Mouse (Mus musculus) MEL-GATA-1-ER (cell line): ENCODE measurements around the gene Zfp524.
"Not testable (repeated sequence)": the region's sequence is repeated elsewhere in the genome, so short reads cannot be mapped to it uniquely, and the experiment has no call there.

Source experiments
- DNase-seq: peaks from one replicate; pipeline ENCODE4 v3.0.0-alpha.2; 2012; ENCODE audit warnings: low read depth; ENCODE audit errors: extremely low read depth

Gene Zfp524

GRCm38 (mm10) chr7:5015118-5016001 lies 1.1 kb downstream of the Zfp524 start, which contains the start of gene Gm44973:
Gene Gm44973 (plus strand): TSS chr7:5015496.
- peak; percentile 94 for DNase-seq

GRCm38 (mm10) chr7:5016057-5016456 lies 1.8 kb downstream of the Zfp524 start:
- no peak for DNase-seq

- DNase-seq, result no peak
Observed at GRCm38 (mm10) chr7:5016920-5017319, 2.7 kb downstream of the Zfp524 start.

DNA sequence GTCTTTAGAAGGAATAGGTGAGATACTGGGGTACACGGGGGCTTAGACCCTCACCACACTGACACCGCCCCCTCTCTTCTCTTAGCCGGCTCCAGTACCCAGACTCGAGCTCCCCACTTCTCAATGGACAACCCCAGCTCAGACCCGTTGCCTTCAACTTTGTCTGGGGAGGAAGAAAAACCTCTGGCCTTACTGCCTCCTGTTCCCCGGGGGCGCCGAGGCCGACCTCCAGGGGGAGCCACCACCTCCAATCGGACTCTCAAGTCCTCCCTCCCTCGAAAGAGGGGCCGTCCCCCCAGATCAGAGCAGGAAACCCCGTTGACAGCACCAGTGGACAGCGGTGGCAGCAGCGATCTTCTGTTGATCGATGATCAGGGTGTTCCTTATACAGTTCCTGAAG lies 3.1 kb downstream of the Zfp524 start:
- no peak for DNase-seq

DNA sequence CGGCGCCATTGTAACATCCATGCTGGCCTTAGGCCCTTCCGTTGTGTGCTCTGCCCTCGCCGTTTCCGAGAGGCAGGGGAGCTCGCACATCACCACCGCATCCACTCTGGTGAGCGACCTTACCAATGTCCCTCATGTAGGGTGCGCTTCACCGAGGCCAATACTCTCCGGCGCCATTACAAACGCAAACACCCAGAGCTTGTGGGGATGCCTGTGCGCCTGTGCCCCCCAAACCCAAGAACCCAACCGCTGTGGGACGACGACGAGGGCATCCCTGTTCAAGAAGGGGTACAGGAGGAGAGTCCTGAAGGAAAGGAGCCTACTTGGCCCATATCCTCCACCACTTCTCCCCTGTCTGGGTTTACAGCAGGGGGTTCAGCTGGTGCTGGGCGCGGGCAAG lies 3.7 kb downstream of the Zfp524 start:
- DNase-seq, result no peak

GRCm38 (mm10) chr7:5019576-5019975 lies 5.4 kb downstream of the Zfp524 start:
- DNase-seq, result not testable (repeated sequence)

- peak; percentile 95 for DNase-seq
Observed at GRCm38 (mm10) chr7:5020000-5020681, 5.9 kb downstream of the Zfp524 start, which contains the start of the genes Zfp865 and Ccdc106. Gene Zfp865 (plus strand): TSS chr7:5020376. Gene Ccdc106 (plus strand): TSS chr7:5020553.

DNA sequence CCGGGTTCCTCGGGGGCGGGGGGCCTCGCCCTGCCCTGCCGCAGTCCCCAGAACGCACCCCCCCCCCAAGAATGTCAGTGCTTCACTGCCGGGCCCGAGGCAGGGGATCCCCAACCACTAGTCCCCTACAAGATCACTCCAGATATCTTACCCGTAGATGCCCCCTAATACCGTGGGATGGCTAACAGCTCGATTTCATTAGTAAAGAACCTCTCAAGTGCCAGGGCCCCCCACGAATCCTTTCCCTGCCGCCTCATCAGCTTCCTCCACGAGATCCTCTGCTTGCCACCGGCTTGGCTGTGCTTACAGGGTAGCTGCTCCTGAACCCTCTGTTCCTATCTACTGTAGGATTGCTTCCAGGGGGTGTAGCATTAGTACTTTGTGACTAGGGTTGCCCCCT lies 6.5 kb downstream of the Zfp524 start:
- no peak for DNase-seq

DNA sequence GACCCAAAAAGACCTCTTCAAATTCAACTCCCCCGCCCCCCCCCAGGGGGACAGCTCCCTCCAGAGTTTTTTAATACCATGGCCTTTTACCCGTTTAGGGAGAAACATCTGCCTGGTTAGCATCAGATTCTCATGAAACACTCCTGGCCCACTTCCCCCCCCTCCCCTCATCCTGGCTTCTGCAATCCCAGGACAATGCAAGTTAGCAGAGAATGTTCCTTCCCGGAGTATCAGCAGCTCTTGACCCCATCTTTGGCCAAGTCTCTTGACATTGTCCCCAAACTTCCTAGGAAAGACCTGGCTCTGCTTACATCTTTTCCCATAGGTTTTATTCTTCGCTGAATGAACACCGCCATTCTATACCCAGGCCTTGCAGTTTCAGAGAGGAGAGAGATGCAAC lies 7.0 kb downstream of the Zfp524 start:
- DNase-seq, result no peak

GRCm38 (mm10) chr7:5029543-5029942 lies 15.3 kb downstream of the Zfp524 start:
- DNase-seq, result no peak

- DNase-seq, result no peak
Observed at GRCm38 (mm10) chr7:5029946-5030345, 15.7 kb downstream of the Zfp524 start.

GRCm38 (mm10) chr7:5030554-5031275 lies 16.5 kb downstream of the Zfp524 start:
- DNase-seq, result no peak

GRCm38 (mm10) chr7:5031496-5031895 lies 17.3 kb downstream of the Zfp524 start:
- no peak for DNase-seq

DNA sequence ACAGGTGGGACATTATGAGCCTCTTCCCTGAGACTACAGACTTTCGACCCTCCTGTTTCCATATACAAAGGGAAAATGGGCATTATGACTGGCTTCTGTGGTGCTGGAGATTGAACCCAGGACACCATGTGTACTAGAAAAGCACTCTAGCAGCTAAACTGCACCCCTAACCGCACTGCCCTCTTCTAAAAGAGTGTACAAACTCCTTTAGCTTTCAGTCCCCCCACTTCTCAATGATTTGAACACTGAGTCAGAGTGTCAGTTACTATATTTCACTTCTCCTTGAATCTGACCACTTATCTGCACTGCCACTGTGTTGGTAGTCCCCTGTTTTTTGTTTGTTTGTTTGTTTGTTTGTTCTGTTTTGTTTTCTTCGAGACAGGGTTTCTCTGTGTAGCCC lies 19.6 kb downstream of the Zfp524 start, which contains the start of gene 4632433K11Rik:
4632433K11Rik (plus strand) TSS at position 301 of the 400 bp plus-strand sequence.
- DNase-seq, result no peak

GRCm38 (mm10) chr7:5035628-5036027 lies 21.4 kb downstream of the Zfp524 start:
- DNase-seq, result no peak

DNA sequence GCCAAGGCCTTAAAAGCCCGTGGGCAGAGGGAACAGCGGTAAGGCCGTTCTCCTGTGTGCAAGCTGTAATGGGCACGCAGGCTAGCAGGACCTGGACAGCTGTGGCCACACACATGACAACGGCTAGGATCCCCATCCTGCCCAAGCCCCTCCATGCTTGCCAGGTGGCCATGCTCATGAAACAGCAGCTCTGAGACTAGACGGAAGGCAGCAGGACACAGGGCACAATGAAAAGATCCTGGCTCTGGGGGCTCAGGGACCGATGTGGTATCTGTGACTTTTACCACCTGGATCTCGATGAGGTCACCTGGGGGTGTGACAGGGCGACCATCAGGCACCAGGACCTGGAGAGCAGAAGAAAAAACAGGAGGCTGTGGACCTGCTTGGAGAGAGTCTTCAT lies 21.9 kb downstream of the Zfp524 start:
- no peak for DNase-seq

DNA sequence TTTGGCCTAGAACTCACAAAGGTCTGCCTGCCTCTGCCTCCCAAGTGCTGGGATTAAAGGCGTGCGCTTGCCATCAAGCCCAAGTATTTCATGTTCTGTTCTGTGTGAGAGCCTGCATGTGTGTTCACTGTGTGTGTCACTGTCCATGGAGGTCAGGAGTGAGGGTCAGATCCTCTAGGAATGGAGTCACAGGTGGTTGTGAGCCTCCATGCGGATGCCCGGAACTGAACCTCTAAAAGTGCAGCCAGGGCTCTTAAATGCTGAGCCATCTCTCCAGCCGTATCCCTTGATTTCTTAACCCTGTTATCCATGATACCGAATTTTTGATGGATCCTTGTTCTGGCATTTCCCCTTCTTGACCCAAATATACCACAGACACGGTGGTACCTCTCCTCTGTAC lies 22.8 kb downstream of the Zfp524 start:
- no peak for DNase-seq

GRCm38 (mm10) chr7:5037467-5037866 lies 23.3 kb downstream of the Zfp524 start:
- DNase-seq, result no peak

- peak; percentile 76 for DNase-seq
Observed at GRCm38 (mm10) chr7:5038109-5038732, 24.0 kb downstream of the Zfp524 start, which contains the start of gene Zfp784. Gene Zfp784 (minus strand): TSS chr7:5038446.

- DNase-seq, result no peak
Observed at GRCm38 (mm10) chr7:5038940-5039339, 24.7 kb downstream of the Zfp524 start.

GRCm38 (mm10) chr7:5044981-5045380 lies 30.8 kb downstream of the Zfp524 start:
- DNase-seq, result no peak
